ENCODE assay signal across 8 mouse cellular contexts in the genomic region with DNA sequence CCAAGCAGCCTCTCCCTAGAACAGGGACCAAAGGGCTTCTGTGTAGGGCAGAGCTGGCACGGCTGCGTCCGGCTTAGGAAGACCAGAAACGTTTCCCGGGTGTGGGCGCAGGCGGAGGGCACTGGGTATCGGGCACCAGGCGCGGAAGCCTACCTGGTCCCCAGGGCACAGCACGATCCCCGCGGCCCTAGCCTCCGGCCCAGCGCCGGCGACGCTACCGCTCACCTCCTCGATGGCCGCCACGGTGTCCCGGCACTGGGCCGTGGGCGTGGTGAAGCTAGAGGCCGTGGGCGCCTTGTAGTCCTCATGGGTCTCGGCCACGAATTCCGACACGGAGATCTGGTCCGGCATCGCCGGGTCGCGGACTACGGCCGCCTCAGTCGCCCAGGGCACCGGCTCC.
DNase-seq lines count a peak whose midpoint lies in the region; ATAC-seq and TF ChIP-seq lines count a peak whose summit lies in the region.
"Not testable (repeated sequence)": the region's sequence is repeated elsewhere in the genome, so short reads cannot be mapped to it uniquely, and the experiment has no call there.

No protein-coding gene starts in this region.

- TF ChIP-seq CTCF in midbrain, postnatal 0 days (IDR thresholded peaks at IDR 0.05); stomach, postnatal 0 days (IDR thresholded peaks at IDR 0.05; ENCODE audit: low read depth): not testable (repeated sequence)

- H3K4me3 ChIP-seq in ES-E14 (ENCODE audit: insufficient read depth in 1 of 2, low read depth in 1 of 2, low read length in 2 of 2, poor library complexity in 1 of 2, severe bottlenecking in 1 of 2) = peak overlapping the region; percentile 86
- peak overlapping the region; percentile 7; the same call in 1 of the 2 replicates for H3K4me3 ChIP-seq in forebrain, embryonic 11.5 days (ENCODE audit: low read depth, low read length)
- peak overlapping the region; percentile 49 for H3K4me3 ChIP-seq in heart, embryonic 12.5 days
- H3K4me3 ChIP-seq in hindbrain, embryonic 16.5 days (ENCODE audit: low read length) = peak overlapping the region; percentile 31
- peak overlapping the region; percentile 52 for H3K4me3 ChIP-seq in limb, embryonic 10.5 days
- peak overlapping the region; percentile 54 for H3K4me3 ChIP-seq in liver, embryonic 16.5 days (ENCODE audit: low read depth, low read length)
- H3K4me3 ChIP-seq in midbrain, postnatal 0 days (ENCODE audit: low read depth, low read length) = peak overlapping the region; percentile 14
- H3K4me3 ChIP-seq in stomach, postnatal 0 days (ENCODE audit: low read depth, low read length) = peak overlapping the region; percentile 35

- not testable (repeated sequence) for H3K9me3 ChIP-seq in ES-E14 (ENCODE audit: control insufficient read depth, insufficient read depth, low read depth, low read length); liver, embryonic 16.5 days (replicated peaks; ENCODE audit: control insufficient read depth, low read length); stomach, postnatal 0 days (ENCODE audit: control insufficient read depth, low read length)
- H3K9me3 ChIP-seq in forebrain, embryonic 11.5 days (ENCODE audit: control insufficient read depth, low read length) = peaks cover 16% of the 10 kb centered on the region
- peaks cover 43% of the 10 kb centered on the region for H3K9me3 ChIP-seq in heart, embryonic 12.5 days (replicated peaks)
- peaks cover 15% of the 10 kb centered on the region for H3K9me3 ChIP-seq in hindbrain, embryonic 16.5 days (ENCODE audit: control insufficient read depth, low read length)
- peaks cover 21% of the 10 kb centered on the region for H3K9me3 ChIP-seq in limb, embryonic 10.5 days (replicated peaks)
- H3K9me3 ChIP-seq in midbrain, postnatal 0 days (ENCODE audit: low read length) = peaks cover 38% of the 10 kb centered on the region

- DNase-seq in ES-E14 (ENCODE audit: low read depth, low spot score); forebrain, embryonic 11.5 days (ENCODE audit: low spot score); midbrain, postnatal 0 days (ENCODE audit: low spot score); stomach, postnatal 0 days (ENCODE audit: low spot score): not testable (repeated sequence)
- peak; percentile 30 for DNase-seq in limb, embryonic 10.5 days (ENCODE audit: low spot score)

- in situ Hi-C loops in ES-E14 (cut with MboI; ENCODE audit: low sequenced_read_pairs in 2 of 2, unreplicated experiment in 2 of 2) = not testable (repeated sequence)

- not testable (repeated sequence) for H3K4me1 ChIP-seq in ES-E14 (ENCODE audit: control insufficient read depth in 2 of 2, insufficient read depth in 2 of 2, low read length in 2 of 2, poor library complexity in 1 of 2); forebrain, embryonic 11.5 days (replicated peaks; ENCODE audit: control insufficient read depth, insufficient read depth, low read length); heart, embryonic 12.5 days (replicated peaks); hindbrain, embryonic 16.5 days (ENCODE audit: control insufficient read depth, insufficient read depth, low read depth, low read length); limb, embryonic 10.5 days; liver, embryonic 16.5 days (ENCODE audit: control insufficient read depth, low read depth, low read length); midbrain, postnatal 0 days (ENCODE audit: insufficient read depth, low read length); stomach, postnatal 0 days (replicated peaks; ENCODE audit: control insufficient read depth, insufficient read depth)

- H3K27ac ChIP-seq in ES-E14 (ENCODE audit: insufficient read depth, low read depth, low read length, poor library complexity, severe bottlenecking) = peak overlapping the region; percentile 84
- H3K27ac ChIP-seq in forebrain, embryonic 11.5 days (ENCODE audit: low read depth, low read length); heart, embryonic 12.5 days (ENCODE audit: poor library complexity, severe bottlenecking); hindbrain, embryonic 16.5 days (ENCODE audit: low read depth, low read length); liver, embryonic 16.5 days (ENCODE audit: low read length); midbrain, postnatal 0 days (ENCODE audit: low read depth, low read length); stomach, postnatal 0 days (replicated peaks): not testable (repeated sequence)
- peak overlapping the region; percentile 67 for H3K27ac ChIP-seq in limb, embryonic 10.5 days

- 0 out of 2 replicates have a peak overlapping the region, but pooled peaks have one; percentile 5 for H3K4me2 ChIP-seq in forebrain, embryonic 11.5 days (ENCODE audit: low read depth, low read length, severe bottlenecking)
- peak overlapping the region; percentile 54 for H3K4me2 ChIP-seq in heart, embryonic 12.5 days
- H3K4me2 ChIP-seq in hindbrain, embryonic 16.5 days (ENCODE audit: low read length) = peak overlapping the region; percentile 7; the same call in 1 of the 2 replicates
- peak overlapping the region; percentile 51 for H3K4me2 ChIP-seq in liver, embryonic 16.5 days (ENCODE audit: low read depth, low read length)
- H3K4me2 ChIP-seq in midbrain, postnatal 0 days (ENCODE audit: low read depth, low read length, poor library complexity, severe bottlenecking) = not testable (repeated sequence)
- H3K4me2 ChIP-seq in stomach, postnatal 0 days (replicated peaks; ENCODE audit: low read depth) = 0 out of 2 replicates have a peak overlapping the region, but pooled peaks have one; percentile 14

- H3K36me3 ChIP-seq in ES-E14 (ENCODE audit: control insufficient read depth, insufficient read depth, low read length, poor library complexity, severe bottlenecking); forebrain, embryonic 11.5 days (ENCODE audit: control insufficient read depth, insufficient read depth, low read length); heart, embryonic 12.5 days; hindbrain, embryonic 16.5 days (ENCODE audit: control insufficient read depth, insufficient read depth, low read length); limb, embryonic 10.5 days; liver, embryonic 16.5 days (ENCODE audit: control insufficient read depth, insufficient read depth); midbrain, postnatal 0 days (ENCODE audit: insufficient read depth, low read length); stomach, postnatal 0 days (ENCODE audit: control insufficient read depth, insufficient read depth, low read length): not testable (repeated sequence)

- not testable (repeated sequence) for ATAC-seq in forebrain, embryonic 11.5 days (replicated peaks; ENCODE audit: low FRiP score); hindbrain, embryonic 16.5 days; liver, embryonic 16.5 days (ENCODE audit: low read depth); midbrain, postnatal 0 days (ENCODE audit: low FRiP score); stomach, postnatal 0 days (ENCODE audit: low FRiP score, low TSS enrichment)
- ATAC-seq in heart, embryonic 12.5 days (ENCODE audit: insufficient number of reproducible peaks, low FRiP score) = peak; percentile 25; the same call in 1 of the 2 replicates

- TF ChIP-seq EP300 in stomach, postnatal 0 days (optimal IDR thresholded peaks at IDR 0.05) = not testable (repeated sequence)

- WGBS in forebrain, embryonic 11.5 days = 34% methylated on average over 40 of the region's 40 CpGs
- 8% methylated on average over 40 of the region's 40 CpGs for WGBS in heart, embryonic 12.5 days
- WGBS in hindbrain, embryonic 16.5 days = 37% methylated on average over 34 of the region's 40 CpGs
- WGBS in limb, embryonic 10.5 days = 15% methylated on average over 40 of the region's 40 CpGs
- whole genome bisulfite sequencing in liver, embryonic 16.5 days (ENCODE audit: insufficient replicate concordance) = 13% methylated on average over 38 of the region's 40 CpGs
- WGBS in midbrain, postnatal 0 days = 39% methylated on average over 40 of the region's 40 CpGs
- WGBS in stomach, postnatal 0 days = 29% methylated on average over 34 of the region's 40 CpGs

- H3K27me3 ChIP-seq in forebrain, embryonic 11.5 days (ENCODE audit: control insufficient read depth, insufficient read depth, low read length); hindbrain, embryonic 16.5 days (replicated peaks; ENCODE audit: control insufficient read depth, insufficient read depth, low read length); liver, embryonic 16.5 days (ENCODE audit: control insufficient read depth, insufficient read depth, low read depth, low read length); midbrain, postnatal 0 days (ENCODE audit: insufficient read depth, low read length); stomach, postnatal 0 days (ENCODE audit: control insufficient read depth, insufficient read depth, low read length): not testable (repeated sequence)
- H3K27me3 ChIP-seq in heart, embryonic 12.5 days (replicated peaks) = peaks cover 10% of the 10 kb centered on the region
- peaks cover 12% of the 10 kb centered on the region; the same call in 1 of the 2 replicates for H3K27me3 ChIP-seq in limb, embryonic 10.5 days (ENCODE audit: low read depth, poor library complexity, severe bottlenecking)

- H3K9ac ChIP-seq in ES-E14 (ENCODE audit: insufficient read depth, low read depth, low read length, poor library complexity, severe bottlenecking) = peak overlapping the region; percentile 93
- H3K9ac ChIP-seq in forebrain, embryonic 11.5 days (ENCODE audit: low read length); hindbrain, embryonic 16.5 days (ENCODE audit: low read depth, low read length); midbrain, postnatal 0 days (replicated peaks; ENCODE audit: low read length, poor library complexity, severe bottlenecking); stomach, postnatal 0 days (ENCODE audit: low read length): not testable (repeated sequence)
- H3K9ac ChIP-seq in heart, embryonic 12.5 days = peak overlapping the region; percentile 34; the same call in 1 of the 2 replicates
- peak overlapping the region; percentile 45 for H3K9ac ChIP-seq in liver, embryonic 16.5 days (ENCODE audit: low read depth, low read length)

Comparison
In these comparisons a context has a peak if more than half of its experiments do, and no peak if none do; other contexts are left out.
1. H3K4me3 ChIP-seq: peak in every context shown above with its lines; median percentile 86 in ES-E14; 54 in liver, embryonic 16.5 days; 52 in limb, embryonic 10.5 days; 49 in heart, embryonic 12.5 days; 35 in stomach, postnatal 0 days; 31 in hindbrain, embryonic 16.5 days; 14 in midbrain, postnatal 0 days; 7 in forebrain, embryonic 11.5 days.